Mouse (Mus musculus) regulatory T cell (primary cell): ENCODE measurements at regions not wholly inside any gene's neighbourhood (a gene's known extent, or its start where the extent isn't known, plus 50 kb on each side); places are given as distances from the start of the nearest gene placed in this dataset.
"Not testable (repeated sequence)": the region's sequence is repeated elsewhere in the genome, so short reads cannot be mapped to it uniquely, and the experiment has no call there.

Experiments used
- in situ Hi-C: fragments of 300-600 bp; cut with MboI, MseI; formaldehyde crosslinking; loops from one replicate; pipeline ENCODE4 v1.15.1; 2025; ENCODE audit warnings: high pct_unique_total_duplicates

DNA sequence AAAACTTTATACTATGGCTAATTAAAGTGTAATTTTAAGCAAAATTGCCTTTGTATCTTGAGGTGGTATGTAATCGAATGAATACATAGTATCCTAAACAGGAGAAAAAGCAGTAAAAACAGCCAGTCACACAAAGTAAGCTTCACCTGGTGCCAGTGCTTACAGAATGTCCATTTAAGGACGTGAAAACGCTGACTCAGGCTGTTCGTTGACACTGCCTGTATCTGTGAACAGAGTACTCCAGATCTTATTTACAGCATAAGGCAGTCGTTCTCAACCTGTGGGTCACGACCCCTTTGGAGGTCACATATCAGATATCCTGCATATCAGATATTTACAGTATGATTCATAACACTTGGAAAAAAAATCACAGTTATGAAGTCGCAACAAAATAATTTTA lies 194.8 kb downstream of the Wdr20rt start:
- in situ Hi-C loops: loop anchor here (25.0 kb wide), 1 partner anchor 1708 kb away; no protein-coding TSS in a partner anchor

DNA sequence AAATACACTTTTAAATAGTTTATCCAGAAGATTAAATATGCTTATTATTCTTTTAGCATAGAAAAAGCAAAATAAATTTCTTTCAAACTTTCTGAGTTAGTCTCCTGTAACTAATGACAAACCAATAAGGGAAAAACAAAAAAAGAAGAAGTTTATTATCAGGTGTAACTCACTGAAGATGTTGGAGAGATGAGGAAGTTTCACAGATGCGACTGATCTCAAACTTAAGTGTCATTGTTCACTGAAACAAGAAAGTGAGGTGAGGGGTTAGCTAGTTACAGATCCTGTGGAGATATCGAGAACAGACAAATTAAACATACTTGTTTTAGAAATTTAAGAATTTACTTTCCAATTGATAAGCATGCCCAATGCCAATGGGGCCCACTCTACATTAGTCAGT lies 199.2 kb downstream of the Wdr20rt start:
- in situ Hi-C loops: loop anchor here (25.0 kb wide), 1 partner anchor 1712 kb away; no protein-coding TSS in a partner anchor

DNA sequence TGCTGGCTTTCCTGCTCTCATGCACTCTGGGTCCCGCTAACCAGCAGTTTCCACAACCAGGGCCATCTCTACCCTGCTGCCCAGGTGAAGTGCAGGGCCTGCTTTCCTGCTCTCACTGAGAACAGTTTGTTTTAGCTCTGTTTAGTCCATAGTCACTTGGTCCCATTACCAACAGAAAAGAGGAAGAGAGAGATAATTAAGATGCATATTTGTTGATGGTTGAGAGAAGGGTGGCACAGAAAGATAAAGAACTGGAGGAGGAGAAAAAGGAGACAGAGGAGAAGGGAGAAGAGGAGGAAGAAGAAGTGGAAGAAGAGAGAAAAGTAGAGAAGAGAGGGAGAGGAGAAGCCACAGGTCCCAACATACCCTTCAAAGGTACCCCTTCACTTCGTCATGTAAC lies 200.1 kb downstream of the Wdr20rt start:
- in situ Hi-C loops: no loop called here

DNA sequence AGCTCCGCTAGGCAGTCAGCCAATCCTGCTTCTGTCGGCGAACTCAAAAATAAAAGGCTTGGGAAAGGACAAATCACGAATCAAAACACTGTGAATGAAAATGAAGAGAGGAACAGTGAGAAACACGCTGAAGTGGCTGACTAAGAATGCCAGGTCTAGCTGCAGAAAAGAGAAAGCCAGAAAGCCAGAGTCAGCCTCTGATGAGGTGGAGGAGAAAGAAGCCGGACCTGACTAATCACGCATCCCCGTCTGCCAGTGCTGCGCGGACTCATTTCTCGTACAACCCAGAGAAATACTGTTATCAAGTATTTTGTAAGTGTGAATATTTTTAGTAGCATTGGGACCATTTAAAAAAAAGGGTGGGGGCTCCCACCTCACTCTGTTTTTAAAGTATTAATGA lies 201.6 kb downstream of the Wdr20rt start:
- in situ Hi-C loops: no loop called here

DNA sequence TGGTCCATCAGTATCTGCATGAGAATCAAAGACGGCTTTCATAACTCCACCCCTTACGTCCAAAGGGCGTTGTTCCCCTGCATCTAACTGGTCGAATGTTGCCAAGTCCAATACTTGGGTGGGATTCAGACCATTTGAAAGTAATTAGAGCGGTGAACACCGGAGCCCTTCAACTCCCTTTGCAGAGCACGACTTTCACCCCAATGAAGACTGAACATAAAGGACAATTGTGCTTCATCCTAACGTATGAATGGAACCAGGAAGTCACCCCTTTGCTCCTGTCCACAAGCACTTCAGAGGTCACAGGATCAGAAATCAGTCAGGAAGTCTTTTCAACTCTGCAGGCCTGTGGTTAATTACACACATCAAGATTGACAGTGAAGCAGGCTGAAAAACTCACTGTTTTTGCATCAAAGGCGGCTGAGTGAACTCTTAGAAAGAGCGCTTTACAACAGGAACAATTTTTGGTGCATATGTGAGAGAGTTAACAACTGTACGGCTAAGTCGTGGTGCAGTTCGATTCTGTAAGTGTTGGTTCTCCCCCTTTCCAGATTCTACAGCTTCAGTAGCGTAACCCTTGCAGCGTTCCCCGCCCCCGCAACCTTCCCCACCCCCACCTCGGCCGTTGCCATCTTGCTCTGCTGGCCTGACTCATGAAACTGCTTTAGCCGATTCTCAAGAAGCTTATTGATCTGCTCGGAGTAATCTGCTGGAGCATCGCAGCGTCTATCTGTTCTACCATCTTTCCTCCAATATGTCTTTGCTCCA lies 203.1 kb downstream of the Wdr20rt start:
- in situ Hi-C loops: no loop called here

DNA sequence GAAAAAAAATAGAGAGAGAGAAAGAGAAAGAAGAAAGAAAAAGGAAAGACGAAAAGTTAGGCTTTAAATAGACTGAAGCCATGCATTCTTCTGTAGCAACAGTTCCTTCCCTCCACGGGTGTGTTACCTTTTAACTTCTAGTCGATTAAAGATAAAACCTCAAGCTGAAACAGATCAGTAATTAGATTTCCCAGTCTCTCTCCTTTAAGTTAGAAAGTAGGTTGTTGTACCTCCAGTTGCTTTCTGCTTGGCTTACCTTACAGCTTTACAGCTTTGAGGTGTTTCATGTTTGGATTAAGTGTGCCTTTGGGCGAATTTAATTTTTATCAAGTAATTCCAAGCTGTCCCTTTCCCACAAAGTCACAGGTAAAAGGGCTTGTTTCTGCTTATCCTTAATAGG lies 225.5 kb downstream of the Wdr20rt start:
- in situ Hi-C loops: no loop called here

DNA sequence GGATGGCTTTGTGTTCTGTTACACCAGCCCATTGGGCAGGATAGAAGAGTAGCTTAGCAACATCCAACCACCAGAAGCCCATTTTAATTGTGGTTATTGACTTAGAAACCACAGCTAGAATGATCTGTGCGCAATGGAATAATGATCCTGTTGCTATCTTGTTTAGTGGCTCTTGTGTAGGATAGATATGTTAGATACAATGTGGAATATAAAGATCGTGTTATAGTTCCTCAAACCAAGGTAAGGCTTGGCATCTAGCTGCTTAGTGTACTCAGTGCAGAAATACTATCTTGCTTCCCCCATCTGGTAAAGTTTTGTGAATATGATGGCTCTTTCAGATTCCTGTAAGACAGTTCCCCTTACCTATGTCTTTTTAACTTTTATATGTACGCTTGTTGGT lies 230.4 kb downstream of the Wdr20rt start:
- in situ Hi-C loops: no loop called here

DNA sequence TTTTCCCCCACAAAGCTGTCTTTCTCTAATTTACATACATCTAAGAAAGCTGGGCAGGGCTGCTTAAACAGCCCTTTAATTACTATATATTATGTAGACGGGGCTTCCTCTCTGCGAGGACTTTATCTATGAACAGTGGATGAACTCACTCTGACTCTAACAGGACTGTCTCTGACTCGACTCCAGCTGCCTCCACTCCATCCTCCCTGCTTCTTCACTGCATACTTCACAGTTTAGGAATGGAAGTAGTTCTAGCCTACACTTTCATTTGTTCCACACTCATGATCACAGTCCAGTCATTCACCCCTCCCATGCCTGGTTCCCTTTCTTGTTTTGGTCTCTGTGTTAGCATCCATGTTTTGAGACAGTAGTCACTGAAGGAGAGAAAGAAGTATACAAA lies 231.6 kb downstream of the Wdr20rt start:
- in situ Hi-C loops: no loop called here

DNA sequence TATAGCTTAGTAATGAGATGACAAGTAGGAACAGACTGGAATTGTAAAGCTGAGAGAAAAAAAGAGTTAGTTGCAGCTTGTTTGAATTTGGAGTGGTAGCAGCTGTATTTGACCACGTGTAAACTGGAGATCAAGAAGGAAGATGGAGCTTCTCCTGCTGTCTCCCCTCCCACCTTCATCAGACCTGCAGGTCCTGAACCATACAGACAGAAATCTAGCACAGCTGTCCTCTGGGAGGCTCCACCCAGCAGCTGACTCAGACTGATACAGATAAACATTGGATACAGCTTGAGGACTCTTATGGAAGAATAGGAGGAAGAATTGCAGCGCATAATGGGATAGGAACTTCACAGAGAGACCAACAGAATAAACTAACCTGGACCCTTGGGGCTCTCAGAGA lies 238.9 kb downstream of the Wdr20rt start:
- in situ Hi-C loops: no loop called here

DNA sequence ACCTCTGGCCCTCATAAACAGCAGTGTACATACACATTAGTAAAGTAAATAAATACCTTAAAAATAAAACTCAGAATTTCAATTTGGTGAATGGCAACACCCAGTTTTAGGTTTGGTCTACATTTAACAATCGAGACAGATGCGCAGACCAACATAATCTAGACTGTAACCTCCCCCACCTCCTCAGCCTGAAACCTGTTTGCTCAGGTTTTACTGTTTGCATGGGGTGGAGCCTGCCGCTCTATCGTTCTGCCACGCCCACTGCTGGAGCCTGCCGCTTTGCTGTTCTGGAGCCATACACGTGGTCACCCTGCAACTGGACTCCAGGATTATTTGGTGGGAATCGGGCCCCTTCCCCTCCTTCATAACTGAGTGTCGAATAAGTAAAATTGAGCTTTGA lies 253.4 kb downstream of the Wdr20rt start:
- in situ Hi-C loops: not testable (repeated sequence)

DNA sequence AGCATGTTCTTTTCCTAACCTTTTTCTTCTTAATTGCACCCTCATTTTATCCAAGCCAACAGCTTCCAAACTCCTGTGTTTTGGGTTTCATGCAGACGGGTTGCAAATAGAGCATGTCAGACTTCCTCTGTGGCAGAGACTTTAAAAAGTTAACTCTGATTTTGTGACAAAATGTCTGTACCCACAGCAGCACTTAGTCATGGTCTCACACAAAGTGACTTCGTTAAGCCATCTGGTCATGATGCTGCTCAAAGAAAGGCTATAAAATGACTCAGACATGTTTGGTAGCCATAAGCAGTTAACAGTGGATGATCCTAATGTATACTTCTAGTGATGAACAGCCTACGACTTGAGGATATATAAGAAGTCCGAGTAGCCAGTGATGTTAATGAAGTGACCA lies 255.5 kb downstream of the Wdr20rt start:
- in situ Hi-C loops: no loop called here

DNA sequence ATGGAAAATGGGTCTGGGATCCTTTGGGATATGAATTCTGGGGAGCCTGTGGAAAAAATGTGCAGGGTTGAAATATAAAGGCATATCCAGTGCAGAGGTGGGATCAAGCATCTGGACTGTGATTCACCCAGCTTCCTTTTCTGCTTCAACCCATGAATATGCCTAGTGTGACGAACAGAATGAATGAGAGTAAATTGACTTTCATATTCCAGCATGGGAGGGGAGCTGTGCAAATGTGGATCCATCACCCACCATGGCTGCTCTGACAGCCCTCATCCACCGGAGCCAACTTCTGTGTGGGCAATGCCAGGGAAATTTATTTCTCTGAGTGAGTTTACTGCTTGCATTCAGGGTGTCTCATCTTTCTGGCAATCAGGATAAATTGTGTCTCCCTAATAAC lies 265.8 kb downstream of the Wdr20rt start:
- in situ Hi-C loops: no loop called here

DNA sequence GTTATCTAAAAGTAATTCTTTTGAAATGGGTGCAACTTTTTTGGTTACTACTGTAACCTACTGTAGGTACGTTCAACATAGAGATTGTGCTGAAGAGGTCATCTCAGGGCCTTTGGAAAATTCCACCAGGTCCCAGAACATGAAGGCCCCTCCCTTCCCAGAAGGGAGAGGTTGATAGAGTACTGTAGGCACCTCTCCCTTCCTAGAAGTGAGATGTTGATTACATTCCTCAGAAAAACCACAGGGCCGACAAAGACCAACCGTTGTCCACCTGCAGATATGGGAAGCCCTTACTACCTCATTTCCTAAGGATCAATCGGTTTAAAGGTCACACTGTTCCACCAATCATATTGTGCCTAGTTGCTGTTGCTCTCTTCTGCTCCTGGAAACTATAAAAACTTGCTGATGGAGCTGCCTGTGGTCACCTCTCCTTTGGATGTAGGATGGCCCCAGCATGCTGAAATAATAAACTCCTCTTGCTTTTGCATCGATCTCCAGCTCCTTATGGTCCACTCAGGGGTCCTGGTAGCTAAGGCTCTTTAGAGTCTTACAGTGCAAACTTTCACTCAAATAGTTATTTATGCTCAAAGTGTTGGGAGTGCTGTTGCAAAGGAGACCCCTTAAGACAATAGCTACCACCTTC lies 269.2 kb downstream of the Wdr20rt start:
- in situ Hi-C loops: no loop called here

DNA sequence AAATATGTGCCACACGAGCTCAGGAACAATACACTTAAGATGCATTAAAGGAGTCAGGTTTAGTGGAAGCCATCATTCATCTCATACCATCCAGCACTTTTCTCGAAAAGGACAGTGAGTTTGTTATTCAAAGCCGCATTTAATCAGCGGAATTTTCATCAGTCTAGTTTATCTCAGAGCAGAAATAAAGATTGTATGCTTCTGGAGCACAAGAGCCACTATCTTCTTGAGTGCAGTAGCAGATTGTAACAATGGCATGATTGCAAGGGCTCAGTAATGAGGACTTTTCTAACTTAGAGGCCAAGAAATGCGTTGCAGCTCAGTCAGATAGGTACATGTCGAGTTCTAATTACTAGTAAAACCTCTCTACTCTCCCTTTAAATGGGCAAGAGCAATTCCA lies 271.3 kb downstream of the Wdr20rt start:
- in situ Hi-C loops: no loop called here

DNA sequence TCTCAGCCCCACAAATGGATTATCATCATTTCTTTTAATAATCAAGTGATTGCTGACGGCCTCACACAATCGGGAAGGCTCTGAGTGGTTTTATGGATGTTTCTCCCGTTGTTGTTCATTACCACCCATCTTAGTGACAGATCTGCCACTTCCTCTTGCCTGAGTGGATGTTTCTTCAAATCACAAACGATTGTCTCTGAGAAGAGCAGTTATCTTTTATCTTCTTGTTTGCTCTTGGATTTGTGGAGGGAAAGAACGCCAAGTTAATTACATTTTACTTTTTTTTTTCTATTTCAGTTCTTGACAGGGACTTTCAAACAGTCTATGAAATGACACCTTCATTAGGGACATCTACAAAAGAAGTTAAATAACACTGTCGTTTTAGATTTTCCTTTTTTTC lies 272.3 kb downstream of the Wdr20rt start:
- in situ Hi-C loops: no loop called here

DNA sequence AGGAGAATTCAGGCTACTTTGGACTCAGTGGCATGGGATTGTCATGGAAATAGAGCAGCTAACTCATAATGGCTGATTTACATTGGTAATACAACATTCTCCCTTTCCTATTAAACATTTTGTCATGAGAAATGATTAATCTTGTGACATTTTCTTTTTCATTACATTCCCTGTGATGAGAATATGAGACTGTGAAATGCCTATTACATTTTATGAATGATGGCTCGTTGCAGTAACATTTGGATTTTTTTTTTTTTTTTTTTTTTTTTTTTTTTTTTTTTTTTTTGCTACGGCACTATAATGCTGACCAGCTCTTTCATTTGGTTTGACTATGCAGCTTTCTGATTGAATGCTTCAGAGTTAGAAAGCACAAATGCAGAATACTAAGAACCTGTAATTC lies 276.1 kb downstream of the Wdr20rt start:
- in situ Hi-C loops: no loop called here

DNA sequence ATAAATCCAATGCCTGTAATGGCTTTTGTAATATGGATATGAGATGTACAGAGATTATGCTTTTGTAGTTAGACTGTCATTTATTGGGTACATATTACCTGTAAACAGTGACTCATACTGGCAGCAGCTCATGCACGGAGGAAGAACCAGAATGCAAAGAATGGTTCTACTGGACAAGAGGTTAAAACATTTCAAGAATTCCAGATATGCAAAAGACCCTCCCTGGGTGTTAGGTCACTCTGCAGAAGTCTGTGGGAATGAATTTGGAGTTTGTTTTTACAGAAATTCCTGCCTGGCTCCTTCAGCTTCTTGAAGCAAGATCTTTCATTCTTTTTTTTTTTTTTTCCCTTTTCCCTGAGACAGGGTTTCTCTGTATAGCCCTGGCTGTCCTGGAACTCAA lies 276.7 kb downstream of the Wdr20rt start:
- in situ Hi-C loops: no loop called here

DNA sequence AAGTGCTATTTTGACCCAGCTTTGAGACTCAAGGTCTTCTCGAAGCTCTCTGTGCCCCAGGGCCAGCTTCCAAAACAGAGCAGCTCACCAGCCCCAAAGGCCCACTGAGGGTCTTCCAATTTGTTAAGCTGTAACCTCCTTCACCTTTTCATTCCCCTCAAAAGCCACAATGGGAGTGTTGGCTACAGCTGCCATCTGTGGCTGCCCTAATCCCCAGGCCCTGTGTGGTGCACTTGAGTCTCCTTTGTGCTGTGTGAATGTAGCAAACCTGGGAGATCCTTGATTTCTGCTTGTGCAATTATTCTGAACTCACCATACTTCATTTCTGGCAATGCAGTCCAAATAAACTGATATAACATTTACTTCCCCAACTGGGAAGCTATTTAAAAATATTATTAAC lies 287.8 kb downstream of the Wdr20rt start:
- in situ Hi-C loops: no loop called here

DNA sequence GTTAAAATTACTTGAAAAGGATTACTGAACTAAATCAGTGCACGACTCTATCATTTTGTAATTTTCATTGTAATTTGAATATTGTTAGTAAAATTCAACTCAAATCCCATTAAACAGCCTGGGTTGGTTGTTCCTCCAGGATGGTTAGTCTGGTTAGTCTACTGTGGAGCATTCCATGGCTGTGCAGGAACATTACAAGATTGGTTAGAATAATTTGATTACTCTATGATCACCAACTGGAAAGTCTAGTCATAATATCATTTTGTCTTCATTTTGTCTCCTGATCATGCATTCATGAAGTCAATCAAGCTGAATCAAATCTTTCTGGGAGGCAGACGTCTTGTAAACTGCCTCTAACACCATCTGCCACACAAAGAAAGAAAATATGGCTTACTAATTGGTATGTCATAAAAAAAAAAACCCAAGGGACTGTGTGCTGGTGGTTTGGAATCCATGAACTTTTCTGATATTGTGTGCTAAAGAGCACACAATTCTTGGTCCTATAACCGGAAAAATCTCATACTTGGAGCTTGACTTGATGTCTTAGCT lies 308.9 kb downstream of the Wdr20rt start:
- in situ Hi-C loops: no loop called here

DNA sequence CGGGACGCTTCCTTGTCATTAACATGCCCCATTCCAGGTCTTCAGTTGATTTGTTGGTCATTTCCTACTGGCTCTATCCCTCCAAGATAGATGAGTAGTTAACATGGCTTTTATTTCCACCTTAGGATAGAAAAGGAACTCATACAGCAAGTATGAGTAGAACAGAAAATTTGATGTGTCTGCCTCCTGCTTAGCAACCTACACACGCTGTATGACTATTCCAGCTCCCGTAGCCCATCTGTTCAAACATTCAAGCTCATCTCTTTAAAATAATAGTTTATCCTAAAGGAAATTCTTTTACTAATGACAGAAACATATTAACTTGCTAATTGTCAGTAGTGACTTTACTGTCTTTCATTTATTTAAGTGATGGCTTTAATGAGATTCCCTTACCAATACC lies 323.0 kb downstream of the Wdr20rt start:
- in situ Hi-C loops: no loop called here

DNA sequence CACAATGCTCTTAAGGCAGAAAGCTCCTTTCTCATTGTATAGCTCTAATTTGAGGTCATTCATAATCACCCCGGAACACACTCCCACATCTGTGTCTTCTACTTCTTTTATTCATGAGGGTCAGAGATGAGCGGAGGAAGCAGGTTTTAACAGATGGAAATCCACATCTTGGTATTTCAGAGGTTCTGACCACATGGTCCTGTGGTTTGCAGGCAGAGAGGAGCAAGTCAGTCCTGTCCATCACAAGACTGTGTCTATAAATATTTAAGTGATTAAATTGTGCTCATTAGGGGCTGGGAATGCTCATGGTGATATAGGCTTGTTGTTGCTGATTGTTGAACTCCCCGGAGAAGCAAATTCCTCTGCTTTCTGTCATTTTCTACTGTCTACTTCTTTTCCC lies 326.9 kb downstream of the Wdr20rt start:
- in situ Hi-C loops: no loop called here

DNA sequence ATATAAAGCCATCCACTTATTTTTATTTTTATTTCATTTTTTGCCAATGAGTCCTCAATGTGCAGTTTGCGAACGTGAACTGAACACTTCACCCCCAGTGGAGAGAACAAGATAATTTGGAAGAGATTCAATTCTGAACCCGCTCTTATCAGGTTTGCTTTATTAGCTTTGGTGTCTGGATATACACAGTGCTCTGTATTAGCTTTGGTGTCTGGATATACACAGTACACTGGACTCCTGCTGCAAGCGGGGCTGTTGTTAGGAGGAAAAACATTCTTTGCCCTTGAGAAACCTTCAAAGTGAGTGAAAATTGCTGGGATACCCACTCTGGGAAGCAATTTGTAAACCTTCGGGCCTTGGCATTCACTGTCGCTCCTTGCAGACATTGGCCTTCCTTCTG lies 333.7 kb downstream of the Wdr20rt start:
- in situ Hi-C loops: no loop called here

DNA sequence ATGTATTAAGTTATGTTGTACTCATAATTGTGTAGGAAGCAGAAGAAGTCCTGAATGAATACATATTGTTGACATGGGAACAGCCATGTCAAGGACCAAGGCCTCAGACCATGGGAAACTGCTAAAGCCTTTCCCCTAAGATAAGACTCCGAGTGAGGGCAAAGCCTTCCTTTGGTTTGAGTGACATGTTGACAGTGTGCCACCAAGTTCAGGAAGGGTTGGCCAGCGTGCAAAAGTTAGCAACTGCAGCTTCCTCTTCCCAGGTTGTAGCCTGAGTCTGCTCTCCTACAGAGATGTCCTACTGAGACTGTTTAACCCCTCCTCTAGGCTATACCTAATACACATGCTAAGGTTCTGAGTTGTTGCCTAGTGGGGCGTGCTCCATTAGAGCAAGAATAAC lies 334.5 kb downstream of the Wdr20rt start:
- in situ Hi-C loops: no loop called here
